Mouse (Mus musculus) hindbrain, embryonic 12.5 days (tissue): ENCODE data around the gene Dock3. TPM values are rescaled to one million over a fixed set of nuclear protein-coding genes. Genes with fewer than 3 reads are reported as not detected.

Experiments
- ATAC-seq: fragments of 200-750 bp; cut with Nextera tagmentation; 2 replicates; pipeline ENCODE4 v1.8.0; 2017; ENCODE audit warnings: moderate TSS enrichment; ENCODE audit not compliant: low FRiP score
- H3K27ac ChIP-seq: fragments of 300-500 bp; sonication (generic); 2 replicates; pipeline ENCODE4 v1.5.1; 2016; ENCODE audit warnings: mild to moderate bottlenecking
- H3K27me3 ChIP-seq: fragments of 300-500 bp; sonication (generic); 2 replicates; pipeline ENCODE4 v1.6.1; 2016; ENCODE audit warnings: mild to moderate bottlenecking
- H3K36me3 ChIP-seq: fragments of 300-500 bp; sonication (generic); 2 replicates; pipeline ENCODE4 v1.6.1; 2016; ENCODE audit warnings: mild to moderate bottlenecking
- H3K4me1 ChIP-seq: fragments of 300-500 bp; sonication (generic); 2 replicates; pipeline ENCODE4 v1.6.1; 2016
- H3K4me2 ChIP-seq: fragments of 300-500 bp; sonication (generic); replicated peaks from 2 replicates; pipeline ENCODE4 v1.6.1; 2016; ENCODE audit warnings: mild to moderate bottlenecking
- H3K4me3 ChIP-seq: fragments of 300-500 bp; sonication (generic); 2 replicates; pipeline ENCODE4 v1.5.1; 2016; ENCODE audit warnings: mild to moderate bottlenecking
- H3K9ac ChIP-seq: fragments of 300-500 bp; sonication (generic); 2 replicates; pipeline ENCODE4 v1.6.1; 2016; ENCODE audit warnings: mild to moderate bottlenecking, moderate library complexity
- H3K9me3 ChIP-seq: fragments of 300-500 bp; sonication (generic); replicated peaks from 2 replicates; pipeline ENCODE4 v1.6.1; 2016; ENCODE audit warnings: mild to moderate bottlenecking
- WGBS: fragments of 180-500 bp; shearing (Covaris S2); methylation state at CpG from one replicate; pipeline ENCODE4 v1.1.7; 2016; 5-methylcytosine and 5-hydroxymethylcytosine counted together
- polyA plus RNA-seq: library from polyadenylated mRNA; unstranded; fragments of >200 nt; fragmentation: Nextera tagmentation; extraction: Ambion mirVana; gene quantifications from 2 replicates; pipeline ENCODE4 v1.2.1, GENCODE M21; 2016

Dock3 gene
- polyA plus RNA-seq, 1 experiment from 2014 or later = 13.4 TPM

- H3K9me3 ChIP-seq = no peaks in the 10 kb centered on the region
- H3K27ac ChIP-seq = no peak overlapping the region
- no peak overlapping the region for H3K9ac ChIP-seq
- H3K27me3 ChIP-seq = no peaks in the 10 kb centered on the region
- H3K4me2 ChIP-seq = no peak overlapping the region
- H3K4me3 ChIP-seq = no peak overlapping the region
- no peak for ATAC-seq
- no peaks in the 10 kb centered on the region for H3K36me3 ChIP-seq
- 100% methylated on average over 1 of the region's 1 CpGs for WGBS
- no peaks in the 10 kb centered on the region for H3K4me1 ChIP-seq
Measured at GRCm38 (mm10) chr9:107269772-107270171, 38.1 kb upstream of the Dock3 start.

GRCm38 (mm10) chr9:107267721-107268402 is 36.2 kb upstream of the Dock3 start:
- ATAC-seq = no peak

GRCm38 (mm10) chr9:107267028-107267427 is 35.3 kb upstream of the Dock3 start:
- Histone ChIP-seq H3K4me3 (no peak overlapping the region), H3K4me2 (no peak overlapping the region), H3K36me3 (no peaks in the 10 kb centered on the region), H3K27me3 (no peaks in the 10 kb centered on the region), H3K4me1 (no peaks in the 10 kb centered on the region), H3K9ac (no peak overlapping the region), H3K27ac (no peak overlapping the region), H3K9me3 (no peaks in the 10 kb centered on the region)
- WGBS = 79% methylated on average over 1 of the region's 1 CpGs
- ATAC-seq = no peak

More at GRCm38 (mm10) chr9:107267721-107268402, 36.2 kb upstream of the Dock3 start:
- 59% methylated on average over 4 of the region's 4 CpGs for WGBS
- Histone ChIP-seq H3K4me3 (no peak overlapping the region), H3K9me3 (no peaks in the 10 kb centered on the region), H3K36me3 (no peaks in the 10 kb centered on the region), H3K27ac (no peak overlapping the region), H3K27me3 (no peaks in the 10 kb centered on the region), H3K9ac (no peak overlapping the region), H3K4me2 (no peak overlapping the region), H3K4me1 (no peaks in the 10 kb centered on the region)

GRCm38 (mm10) chr9:107264731-107265130 is 33.0 kb upstream of the Dock3 start:
- Histone ChIP-seq H3K27ac (no peak overlapping the region), H3K4me1 (no peaks in the 10 kb centered on the region), H3K27me3 (no peaks in the 10 kb centered on the region), H3K4me3 (no peak overlapping the region), H3K36me3 (no peaks in the 10 kb centered on the region), H3K9me3 (no peaks in the 10 kb centered on the region), H3K9ac (no peak overlapping the region), H3K4me2 (no peak overlapping the region)
- ATAC-seq = no peak
- 69% methylated on average over 3 of the region's 3 CpGs for WGBS

- H3K4me3 ChIP-seq = no peak overlapping the region
- no peaks in the 10 kb centered on the region for H3K36me3 ChIP-seq
- H3K27ac ChIP-seq = no peak overlapping the region
- no peak overlapping the region for H3K4me2 ChIP-seq
- no peak for ATAC-seq
- H3K4me1 ChIP-seq = no peaks in the 10 kb centered on the region
- H3K27me3 ChIP-seq = no peaks in the 10 kb centered on the region
- no peaks in the 10 kb centered on the region for H3K9me3 ChIP-seq
- no peak overlapping the region for H3K9ac ChIP-seq
- WGBS = 90% methylated on average over 5 of the region's 5 CpGs
Measured at GRCm38 (mm10) chr9:107263912-107264311, 32.2 kb upstream of the Dock3 start.

GRCm38 (mm10) chr9:107262375-107262774 is 30.7 kb upstream of the Dock3 start:
- H3K36me3 ChIP-seq = no peaks in the 10 kb centered on the region
- no peaks in the 10 kb centered on the region for H3K27me3 ChIP-seq
- no peak overlapping the region for H3K27ac ChIP-seq
- H3K9me3 ChIP-seq = no peaks in the 10 kb centered on the region
- no peak overlapping the region for H3K4me2 ChIP-seq
- H3K9ac ChIP-seq = no peak overlapping the region
- no peak for ATAC-seq
- H3K4me3 ChIP-seq = no peak overlapping the region
- no peaks in the 10 kb centered on the region for H3K4me1 ChIP-seq
- 79% methylated on average over 7 of the region's 7 CpGs for WGBS

GRCm38 (mm10) chr9:107261792-107262191 is 30.1 kb upstream of the Dock3 start:
- Histone ChIP-seq H3K36me3 (no peaks in the 10 kb centered on the region), H3K27ac (no peak overlapping the region), H3K27me3 (no peaks in the 10 kb centered on the region), H3K4me1 (no peaks in the 10 kb centered on the region), H3K9me3 (no peaks in the 10 kb centered on the region), H3K4me2 (no peak overlapping the region), H3K4me3 (no peak overlapping the region), H3K9ac (no peak overlapping the region)
- no peak for ATAC-seq
- 79% methylated on average over 6 of the region's 6 CpGs for WGBS

- WGBS = 69% methylated on average over 8 of the region's 8 CpGs
- H3K9ac ChIP-seq = 0 out of 2 replicates have a peak overlapping the region, but pooled peaks have one; percentile 25
- H3K27me3 ChIP-seq = no peaks in the 10 kb centered on the region
- peaks cover 3% of the 10 kb centered on the region for H3K4me1 ChIP-seq
- H3K27ac ChIP-seq = no peak overlapping the region
- H3K4me3 ChIP-seq = no peak overlapping the region
- no peak for ATAC-seq
- no peaks in the 10 kb centered on the region for H3K36me3 ChIP-seq
- no peaks in the 10 kb centered on the region for H3K9me3 ChIP-seq
- H3K4me2 ChIP-seq = no peak overlapping the region
Measured at GRCm38 (mm10) chr9:107260836-107261235, 29.1 kb upstream of the Dock3 start.

- no peaks in the 10 kb centered on the region for H3K9me3 ChIP-seq
- peaks cover 7% of the 10 kb centered on the region for H3K4me1 ChIP-seq
- no peak for ATAC-seq
- H3K27ac ChIP-seq = no peak overlapping the region
- no peaks in the 10 kb centered on the region for H3K36me3 ChIP-seq
- 62% methylated on average over 2 of the region's 2 CpGs for whole genome bisulfite sequencing
- no peak overlapping the region for H3K4me2 ChIP-seq
- H3K4me3 ChIP-seq = no peak overlapping the region
- no peaks in the 10 kb centered on the region for H3K27me3 ChIP-seq
- H3K9ac ChIP-seq = no peak overlapping the region
Measured at GRCm38 (mm10) chr9:107260429-107260828, 28.7 kb upstream of the Dock3 start.

- Histone ChIP-seq H3K4me3 (no peak overlapping the region), H3K27me3 (no peaks in the 10 kb centered on the region), H3K36me3 (no peaks in the 10 kb centered on the region), H3K4me2 (no peak overlapping the region), H3K4me1 (peaks cover 11% of the 10 kb centered on the region), H3K9ac (no peak overlapping the region), H3K9me3 (no peaks in the 10 kb centered on the region), H3K27ac (no peak overlapping the region)
- no peak for ATAC-seq
- WGBS = 74% methylated on average over 6 of the region's 6 CpGs
Measured at GRCm38 (mm10) chr9:107259571-107259970, 27.9 kb upstream of the Dock3 start.

- Histone ChIP-seq H3K27ac (no peak overlapping the region; the same call in 1 of the 2 replicates), H3K27me3 (no peaks in the 10 kb centered on the region), H3K4me1 (peaks cover 24% of the 10 kb centered on the region), H3K9me3 (no peaks in the 10 kb centered on the region), H3K4me2 (no peak overlapping the region), H3K9ac (no peak overlapping the region), H3K36me3 (no peaks in the 10 kb centered on the region), H3K4me3 (no peak overlapping the region)
- peak; percentile 35; the same call in 1 of the 2 replicates for ATAC-seq
- 31% methylated on average over 3 of the region's 3 CpGs for WGBS
Measured at GRCm38 (mm10) chr9:107255596-107255995, 23.9 kb upstream of the Dock3 start.

- no peak overlapping the region for H3K9ac ChIP-seq
- no peak overlapping the region for H3K27ac ChIP-seq
- no peaks in the 10 kb centered on the region for H3K9me3 ChIP-seq
Measured at GRCm38 (mm10) chr9:107254925-107255324, 23.2 kb upstream of the Dock3 start.

GRCm38 (mm10) chr9:107254476-107254875 is 22.8 kb upstream of the Dock3 start:
- H3K36me3 ChIP-seq = no peaks in the 10 kb centered on the region
- H3K4me1 ChIP-seq = peaks cover 24% of the 10 kb centered on the region

More at GRCm38 (mm10) chr9:107254925-107255324, 23.2 kb upstream of the Dock3 start:
- ATAC-seq = no peak
- Histone ChIP-seq H3K4me3 (no peak overlapping the region), H3K36me3 (no peaks in the 10 kb centered on the region), H3K4me1 (peaks cover 24% of the 10 kb centered on the region), H3K27me3 (no peaks in the 10 kb centered on the region), H3K4me2 (no peak overlapping the region)
- WGBS = 91% methylated on average over 3 of the region's 3 CpGs

More at GRCm38 (mm10) chr9:107254476-107254875, 22.8 kb upstream of the Dock3 start:
- Histone ChIP-seq H3K4me3 (no peak overlapping the region), H3K9ac (no peak overlapping the region), H3K27me3 (no peaks in the 10 kb centered on the region), H3K9me3 (no peaks in the 10 kb centered on the region), H3K4me2 (no peak overlapping the region), H3K27ac (no peak overlapping the region)
- WGBS = 79% methylated on average over 12 of the region's 12 CpGs
- ATAC-seq = no peak
